Mouse (Mus musculus) gastrocnemius, postnatal 14 days (tissue): ENCODE results near the gene Spsb3. TPM values are rescaled to one million over a fixed set of nuclear protein-coding genes. Genes with fewer than 3 reads are reported as not detected.
A peak's percentile ranks its signal among the peaks of the same experiment; 100 is the strongest.

ENCODE experiments used
- DNase-seq: peaks from one replicate; pipeline ENCODE4 v3.0.0; 2021; ENCODE audit warnings: mixed read lengths
- intact Hi-C: fragments of 180-260 bp; cut with DNase I; formaldehyde crosslinking; loops from one replicate; pipeline ENCODE4 v1.15.1; 2025; ENCODE audit warnings: low total_unique reads
- total RNA-seq, 2 experiments: library from RNA; stranded (reverse); gene quantifications; 2 replicates each; pipeline ENCODE4 v1.2.3; 2021

Gene Spsb3
- total RNA-seq, 2 experiments from 2014 or later, result 24.4 to 29.2 TPM

DNA sequence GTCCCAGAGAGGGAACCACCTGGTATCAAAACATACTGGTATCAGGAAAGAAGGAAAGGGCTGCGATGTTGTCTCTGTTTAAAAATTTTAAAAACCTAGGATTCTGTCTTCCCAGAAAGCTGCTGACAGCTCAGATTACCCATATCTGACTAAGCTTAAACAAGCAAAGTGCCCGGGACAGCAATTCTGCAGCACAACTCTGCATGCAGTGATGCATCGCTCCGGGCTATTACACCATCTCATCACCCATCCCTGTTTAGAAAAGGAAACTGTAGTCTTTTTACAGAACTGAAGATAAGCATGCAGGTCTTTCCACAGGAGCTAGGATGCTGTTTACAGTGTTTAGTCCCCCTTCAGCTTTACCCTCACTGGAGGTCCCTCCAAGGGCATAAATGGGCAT lies 48.5 kb downstream of the Spsb3 start:
- no peak for DNase-seq
- intact Hi-C loops, result no loop called here

DNA sequence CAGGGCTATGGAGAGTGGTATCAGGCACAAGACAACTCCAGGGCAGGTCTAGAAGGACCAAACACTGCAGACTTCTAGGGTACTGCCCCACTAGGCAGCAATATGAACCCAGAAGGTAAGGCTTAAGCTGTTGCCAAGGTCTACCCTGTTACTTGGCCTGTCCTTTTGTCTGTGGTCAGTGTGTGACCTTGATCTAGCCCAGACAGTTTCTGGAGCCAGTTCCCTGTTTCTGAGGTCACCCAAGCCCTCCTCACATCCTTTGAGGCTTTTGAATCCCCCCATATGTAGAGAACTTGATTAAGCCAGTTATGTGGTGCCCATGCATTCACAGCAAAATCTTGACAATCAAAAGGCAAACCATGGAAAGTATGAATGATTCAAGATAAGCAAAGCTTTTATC lies 49.2 kb downstream of the Spsb3 start:
- DNase-seq, result no peak
- intact Hi-C loops, result no loop called here

DNA sequence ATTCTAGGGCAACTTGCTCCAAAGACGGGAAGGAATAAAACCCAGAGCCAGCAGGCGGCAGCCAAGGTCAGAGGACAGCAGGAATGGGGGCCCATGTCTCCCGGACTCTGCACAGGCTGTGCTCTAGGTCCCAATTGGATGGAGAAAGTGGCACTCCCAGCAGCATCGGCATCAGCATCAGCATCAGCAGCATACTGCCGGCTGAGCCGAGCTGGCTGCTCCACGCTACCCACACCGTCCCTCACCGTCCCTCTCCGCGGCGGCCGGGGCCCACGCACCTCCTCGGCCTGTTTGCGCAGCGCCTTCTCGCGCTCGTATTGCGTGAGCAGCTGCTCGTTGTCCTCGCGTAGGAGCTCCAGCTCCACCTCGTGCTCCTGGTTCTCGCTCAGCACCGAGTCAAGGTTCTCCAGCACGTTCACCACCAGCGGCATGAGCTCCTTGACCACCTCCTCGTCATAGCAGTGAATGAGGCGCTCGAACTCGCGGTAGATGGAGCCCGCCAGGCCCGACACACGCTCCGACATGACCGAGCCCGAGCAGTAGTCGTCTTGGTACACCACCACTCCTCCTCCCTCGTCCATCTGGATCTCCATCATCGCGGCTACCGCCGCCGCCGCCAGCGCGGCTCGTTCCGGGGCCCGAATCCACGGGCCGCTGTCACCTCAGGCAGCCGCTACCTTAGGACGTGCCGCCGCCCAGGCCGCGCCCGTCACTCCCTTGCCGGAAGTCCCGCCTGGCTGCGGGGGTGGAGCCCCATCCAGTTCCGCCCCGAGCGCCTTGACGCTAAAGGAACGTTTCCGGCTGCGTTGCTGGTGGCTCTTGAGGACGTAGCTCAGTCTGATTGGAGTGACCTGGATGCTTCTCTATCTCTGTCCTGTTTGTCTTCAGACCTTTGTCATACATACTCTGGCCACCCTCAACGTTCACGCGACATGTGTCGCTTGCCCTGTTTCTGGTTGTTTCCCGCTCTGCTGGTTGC lies 50.1 kb downstream of the Spsb3 start, which contains the start of gene Mapk8ip3:
TSS of gene Mapk8ip3 (minus strand) at position 719 of the 979 bp plus-strand sequence.
- intact Hi-C loops, result no loop called here

DNA sequence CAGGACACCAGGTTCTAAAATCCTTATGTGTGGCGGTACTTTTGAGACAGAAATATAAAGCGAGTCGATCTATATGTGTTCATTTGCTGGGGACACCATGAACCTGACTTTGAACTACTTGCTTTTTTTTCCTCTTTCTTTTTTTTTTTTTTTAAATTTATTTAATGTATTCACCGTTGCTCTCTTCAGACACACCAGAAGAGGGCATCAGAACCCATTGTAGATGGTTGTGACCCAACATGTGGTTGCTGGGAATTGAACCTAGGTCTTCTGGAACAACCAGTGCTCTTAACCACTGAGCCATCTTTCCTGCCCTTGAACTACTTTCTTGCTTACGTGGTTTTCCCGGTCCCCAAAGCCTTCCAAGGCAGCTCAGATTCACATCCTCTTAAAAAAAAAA lies 50.8 kb downstream of the Spsb3 start:
- intact Hi-C loops, result no loop called here
- no peak for DNase-seq

More for the DNA sequence above, 50.1 kb downstream of the Spsb3 start, which contains the start of gene Mapk8ip3:
- peak; percentile 96 for DNase-seq

Other genes with a start within 250 kb of the Spsb3 start
- gene Slc9a3r2, start 236.3 kb upstream of the Spsb3 start, total RNA-seq, result 10 to 100 TPM; 36.2 to 46.3 TPM
- not detected for gene Npw, start 228.2 kb upstream of the Spsb3 start, total RNA-seq
- 10 to 100 TPM; 13.9 to 16.3 TPM for gene Zfp598, start 217.0 kb upstream of the Spsb3 start, total RNA-seq
- gene Syngr3, start 196.7 kb upstream of the Spsb3 start, total RNA-seq, result not detected
- 10 to 100 TPM; 23.0 to 25.0 TPM for gene Gfer, start 190.5 kb upstream of the Spsb3 start, total RNA-seq
- under 1 TPM; 0.44 to 0.94 TPM for gene Noxo1, start 190.4 kb upstream of the Spsb3 start, total RNA-seq
- 10 to 100 TPM; 16.3 to 19.6 TPM for gene Tbl3, start 179.0 kb upstream of the Spsb3 start, total RNA-seq
- gene Rnf151, start 168.6 kb upstream of the Spsb3 start, total RNA-seq, result not detected
- 100 to 1,000 TPM; 643 to 719 TPM for gene Rps2, start 168.5 kb upstream of the Spsb3 start, total RNA-seq
- gene Ndufb10, start 162.2 kb upstream of the Spsb3 start, total RNA-seq, result 100 to 1,000 TPM; 467 to 532 TPM
- 100 to 1,000 TPM; 781 to 864 TPM for gene Rpl3l, start 158.8 kb upstream of the Spsb3 start, total RNA-seq
- 100 to 1,000 TPM; 143 to 165 TPM for gene Msrb1, start 150.0 kb upstream of the Spsb3 start, total RNA-seq
- not detected for gene Hs3st6, start 133.7 kb upstream of the Spsb3 start, total RNA-seq
- not detected for gene Meiob, start 82.4 kb upstream of the Spsb3 start, total RNA-seq
- gene Hagh, start 46.5 kb upstream of the Spsb3 start, total RNA-seq, result 10 to 100 TPM; 71.1 to 77.2 TPM
- gene Fahd1, start 36.3 kb upstream of the Spsb3 start, total RNA-seq, result 10 to 100 TPM; 38.9 to 46.1 TPM
- 1 to 10 TPM; 2.9 TPM for gene Igfals, start 20.6 kb upstream of the Spsb3 start, total RNA-seq
- gene Nubp2, start 294 bp upstream of the Spsb3 start, total RNA-seq, result 10 to 100 TPM; 12.5 to 14.6 TPM
- gene Eme2, start 8.4 kb downstream of the Spsb3 start, total RNA-seq, result 10 to 100 TPM; 13.9 to 14.5 TPM
- gene Mrps34, start 8.5 kb downstream of the Spsb3 start, total RNA-seq, result 100 to 1,000 TPM; 118 to 120 TPM
- 1 to 10 TPM; 7.6 to 9.0 TPM for gene Nme3, start 9.9 kb downstream of the Spsb3 start, total RNA-seq
- gene Mapk8ip3, start 50.3 kb downstream of the Spsb3 start, total RNA-seq, result 10 to 100 TPM; 16.3 to 19.2 TPM
- gene Jpt2, start 74.0 kb downstream of the Spsb3 start, total RNA-seq, result 10 to 100 TPM in 1 of 2 experiments, 1 to 10 TPM in 1; 8.2 to 13.3 TPM
- gene Cramp1l, start 129.1 kb downstream of the Spsb3 start, total RNA-seq, result 1 to 10 TPM; 7.1 to 7.3 TPM
- 1 to 10 TPM; 2.9 to 4.1 TPM for gene Ift140, start 129.4 kb downstream of the Spsb3 start, total RNA-seq
- gene Tmem204, start 196.9 kb downstream of the Spsb3 start, total RNA-seq, result 10 to 100 TPM; 13.9 to 16.3 TPM
- 1 to 10 TPM; 9.2 to 9.3 TPM for gene Telo2, start 229.3 kb downstream of the Spsb3 start, total RNA-seq
- 1 to 10 TPM; 8.4 to 9.6 TPM for gene Ptx4, start 234.1 kb downstream of the Spsb3 start, total RNA-seq
- 10 to 100 TPM; 14.3 to 15.5 TPM for gene Clcn7, start 246.7 kb downstream of the Spsb3 start, total RNA-seq